Mouse (Mus musculus): ENCODE results near the gene Lmntd1.

DNA sequence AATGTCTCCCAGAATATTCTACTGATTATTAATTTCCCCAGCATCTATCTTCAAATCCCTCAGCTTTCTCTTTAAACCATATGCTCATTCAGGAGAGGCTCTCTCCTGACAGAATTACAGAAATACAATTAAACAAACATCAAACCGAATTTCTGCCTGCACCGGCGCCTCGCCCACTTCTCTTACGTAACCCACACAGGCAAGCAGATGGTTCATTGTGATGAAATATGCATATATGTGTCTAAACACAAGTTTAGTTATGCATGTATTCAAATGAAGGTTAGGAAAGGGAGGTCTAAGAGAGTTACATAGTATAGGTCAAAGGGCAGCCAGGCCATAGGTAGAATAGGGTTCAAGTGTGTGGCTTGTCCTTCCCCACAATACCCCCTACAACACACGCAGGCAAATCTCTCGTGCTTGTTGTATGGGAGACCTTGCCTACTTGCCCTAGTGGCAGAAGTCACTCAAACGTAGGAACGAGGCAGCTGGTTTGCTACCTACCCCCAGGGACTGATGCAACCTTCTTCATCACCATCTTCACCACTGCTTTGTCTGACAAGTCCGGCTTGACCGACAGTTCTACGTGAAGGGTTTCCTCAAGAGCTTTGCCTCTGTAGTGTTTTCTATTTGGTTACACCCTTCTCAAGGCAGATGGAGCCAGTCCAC is 287.8 kb downstream of the Lmntd1 start:
- TF ChIP-seq CTCF (IDR thresholded peaks at IDR 0.05; ENCODE audit: borderline replicate concordance, insufficient read depth, low read length) (no peak), POLR2A (IDR thresholded peaks at IDR 0.05; ENCODE audit: low read depth, low read length) (no peak)

Data from embryonic fibroblast, embryonic 13.5 days (primary cell).